Mouse (Mus musculus): ENCODE measurements around the gene Tstd3.
"Not testable (repeated sequence)": the region's sequence is repeated elsewhere in the genome, so short reads cannot be mapped to it uniquely, and the experiment has no call there.

Tstd3 gene

DNA sequence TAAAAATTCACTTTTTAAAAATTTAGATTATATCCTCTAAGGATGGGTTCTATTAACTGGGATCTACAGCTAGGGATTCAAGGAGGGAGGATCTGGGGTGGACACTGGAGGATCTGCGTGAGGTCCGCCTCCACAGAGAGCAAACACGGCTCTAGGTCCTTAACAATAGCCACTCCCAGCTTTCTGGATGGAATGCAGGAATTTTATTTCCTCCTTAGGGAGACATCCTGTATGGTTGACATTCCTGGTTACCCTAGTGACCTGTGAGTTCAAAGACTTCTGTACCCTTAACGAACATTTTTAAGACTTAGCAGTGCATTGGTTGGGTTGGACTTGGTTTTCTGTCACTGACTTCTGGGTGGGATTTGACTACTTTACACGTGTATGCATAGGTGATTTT lies 21.3 kb downstream of the Tstd3 start:
- no peak for DNase-seq (ENCODE audit: low spot score)

DNA sequence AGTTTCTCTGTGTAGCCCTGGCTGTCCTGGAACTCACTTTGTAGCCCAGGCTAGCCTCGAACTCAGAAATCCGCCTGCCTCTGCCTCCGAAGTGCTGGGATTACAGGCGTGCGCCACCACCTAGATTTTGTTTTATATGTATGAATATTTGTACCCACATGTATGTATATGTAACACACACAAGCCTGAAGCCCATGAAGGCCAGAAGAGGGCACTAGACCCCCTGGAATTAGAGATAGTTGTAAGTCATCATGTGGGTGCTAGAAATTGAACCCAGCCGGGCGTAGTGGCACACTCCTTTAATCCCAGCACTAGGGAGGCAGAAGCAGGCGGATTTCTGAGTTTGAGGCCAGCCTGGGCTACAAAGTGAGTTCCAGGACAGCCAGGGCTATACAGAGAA lies 22.9 kb downstream of the Tstd3 start:
- not testable (repeated sequence) for DNase-seq (ENCODE audit: low spot score)

DNA sequence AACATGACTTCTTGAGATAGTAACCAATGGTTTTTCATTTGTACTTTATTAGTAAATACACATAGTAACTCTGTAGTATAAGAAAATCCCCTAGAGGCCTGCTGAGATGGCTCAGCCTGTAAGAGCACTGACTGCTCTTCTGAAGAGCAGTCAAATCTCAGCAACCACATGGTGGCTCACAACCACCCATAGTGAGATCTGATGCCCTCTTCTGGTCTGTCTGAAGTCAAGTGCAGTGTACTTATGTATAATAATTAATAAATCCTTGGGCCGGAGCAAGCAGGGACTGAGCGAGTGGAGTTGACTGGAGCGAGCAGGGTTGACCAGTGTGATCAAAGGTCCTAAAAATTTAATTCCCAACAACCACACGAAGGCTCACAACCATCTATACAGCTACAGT lies 27.8 kb downstream of the Tstd3 start:
- no peak for DNase-seq (ENCODE audit: low spot score)

DNA sequence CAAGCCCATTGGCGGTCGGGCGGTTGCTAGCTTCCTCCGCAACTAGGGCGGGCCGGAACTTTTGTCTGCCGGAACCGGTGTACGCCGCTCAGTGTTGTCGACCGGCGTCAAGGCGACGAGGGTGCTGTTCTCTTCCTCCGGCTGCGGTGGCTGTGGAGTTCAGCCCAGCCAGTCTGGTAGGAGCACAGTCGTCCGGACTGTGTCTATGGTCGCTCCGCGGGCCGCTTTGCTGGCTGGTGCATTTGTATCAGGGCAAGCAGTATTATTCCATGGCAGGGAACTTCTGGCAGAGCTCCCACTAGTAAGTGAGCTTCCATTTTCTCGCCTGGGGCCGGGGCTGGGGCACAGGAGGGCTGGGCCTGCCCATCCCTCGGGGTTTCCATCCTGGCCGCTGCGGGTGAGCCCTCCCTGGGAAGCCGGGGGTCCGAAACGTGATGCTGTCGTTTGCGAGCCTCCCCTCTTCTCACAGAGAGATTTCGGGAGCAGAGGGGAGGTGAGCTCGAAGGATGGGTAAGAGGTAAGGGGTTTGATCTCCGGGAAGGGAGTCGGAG lies 39.3 kb downstream of the Tstd3 start, which contains the start of gene Ccnc:
TSS of gene Ccnc (plus strand) at position 87 of the 551 bp plus-strand sequence.
- DNase-seq (ENCODE audit: low spot score): peak; percentile 86

DNA sequence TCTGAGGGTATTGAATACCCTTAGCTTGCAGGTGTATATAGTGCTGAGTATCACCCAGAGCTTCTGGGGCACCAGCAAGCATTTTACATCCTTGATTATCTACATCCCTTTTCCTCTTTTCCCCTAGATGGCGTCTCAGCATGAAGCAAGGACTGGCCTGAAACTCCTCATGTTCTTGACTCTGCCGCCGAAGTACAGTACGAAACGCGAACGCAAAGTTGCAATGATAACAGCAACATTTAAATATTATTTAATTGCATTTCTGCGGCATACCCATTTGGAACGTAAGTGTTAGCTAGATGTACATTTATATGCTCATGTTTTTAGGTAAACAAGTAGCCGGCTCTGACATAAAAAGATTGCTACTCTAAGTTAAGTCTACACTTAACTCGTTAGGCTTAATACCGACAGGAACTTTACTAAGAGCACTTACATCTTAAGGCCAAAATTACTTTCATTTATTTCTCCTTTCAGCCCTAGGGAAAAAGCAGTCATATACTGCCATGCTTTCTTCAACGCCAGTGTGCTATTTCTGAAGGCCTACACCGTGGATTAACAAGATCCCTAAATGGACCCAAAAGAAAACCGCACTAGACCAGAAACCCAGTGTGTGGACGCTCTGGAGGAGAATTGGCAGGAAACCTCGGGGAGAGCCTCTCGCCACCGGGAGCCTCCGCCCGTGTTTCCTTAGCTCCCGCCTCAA lies 39.9 kb downstream of the Tstd3 start:
- no peak for DNase-seq (ENCODE audit: low spot score)

DNA sequence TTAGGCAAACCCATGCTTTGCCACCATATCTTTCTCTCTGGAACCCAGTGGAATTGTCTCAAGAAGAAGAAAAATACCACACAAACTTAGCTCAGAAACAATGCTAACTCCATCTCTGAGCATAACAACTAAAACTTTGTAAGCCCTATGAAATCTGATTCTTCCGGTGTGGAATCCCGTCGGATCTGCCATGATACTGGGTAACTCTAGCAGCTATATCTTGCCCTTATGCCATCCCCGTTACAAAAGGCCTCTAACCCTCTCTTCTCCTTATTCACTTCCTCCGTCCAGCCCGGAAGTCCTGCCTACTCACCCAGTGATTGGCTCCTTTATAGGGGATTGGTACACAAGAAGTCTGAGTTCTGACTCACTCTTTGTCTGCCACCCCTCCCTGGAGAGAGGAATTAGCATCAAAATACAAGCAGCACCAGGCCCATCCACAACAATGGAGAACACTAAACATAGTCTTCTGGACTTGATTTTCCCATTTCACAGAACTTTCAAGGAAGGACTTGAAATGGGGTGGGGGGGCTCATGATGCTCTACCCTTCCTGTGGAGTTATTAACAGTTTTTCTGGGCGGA lies 44.2 kb downstream of the Tstd3 start:
- DNase-seq (ENCODE audit: low spot score): no peak

DNA sequence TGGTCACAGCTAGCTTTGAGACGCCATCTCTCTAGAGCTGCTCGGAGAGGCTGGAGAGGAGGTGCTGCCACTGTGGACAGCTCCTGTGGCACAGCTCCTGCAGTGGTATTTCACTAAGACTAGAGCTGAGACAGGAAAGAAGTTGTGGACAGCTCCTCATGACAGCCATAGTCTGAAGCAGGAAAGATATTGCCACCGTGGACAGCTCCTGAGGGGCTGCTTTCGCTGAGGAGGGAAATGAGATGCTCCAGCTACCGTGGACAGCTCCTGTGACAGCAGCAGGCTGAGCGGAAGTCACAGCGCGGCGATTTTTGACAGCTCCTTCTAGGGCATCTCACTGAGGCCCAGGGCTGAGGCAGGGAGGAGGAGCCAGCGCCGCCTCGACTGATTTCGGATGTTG lies 54.9 kb downstream of the Tstd3 start:
- DNase-seq (ENCODE audit: low spot score): peak; percentile 50

Data from ovary, postnatal 10 days (tissue).